Mouse (Mus musculus) midbrain, postnatal 0 days (tissue): ENCODE data around the gene Dclre1c. TPM values are rescaled to one million over a fixed set of nuclear protein-coding genes. Genes with fewer than 3 reads are reported as not detected.
A peak's percentile ranks its signal among the peaks of the same experiment; 100 is the strongest.

ENCODE experiments used
- ATAC-seq: fragments of 200-750 bp; cut with Nextera tagmentation; 2 replicates; pipeline ENCODE4 v1.8.0; 2017; ENCODE audit warnings: moderate number of reproducible peaks, mild to moderate bottlenecking, moderate TSS enrichment, moderate library complexity; ENCODE audit not compliant: low FRiP score
- DNase-seq: peaks from one replicate; pipeline ENCODE4 v3.0.0-alpha.2; 2015; ENCODE audit warnings: low spot score
- H3K27ac ChIP-seq: fragments of 300-500 bp; sonication (generic); 2 replicates; pipeline ENCODE4 v1.5.1; 2014; ENCODE audit warnings: low read depth, mild to moderate bottlenecking, low read length, mixed read lengths
- H3K27me3 ChIP-seq: fragments of 300-500 bp; sonication (generic); 2 replicates; pipeline ENCODE4 v1.6.1; 2014; ENCODE audit warnings: low read length, control low read depth, mixed read lengths; ENCODE audit not compliant: insufficient read depth
- H3K36me3 ChIP-seq: fragments of 300-500 bp; sonication (generic); 2 replicates; pipeline ENCODE4 v1.6.1; 2014; ENCODE audit warnings: low read length, control low read depth, mixed read lengths; ENCODE audit not compliant: insufficient read depth
- H3K4me1 ChIP-seq: fragments of 300-500 bp; sonication (generic); 2 replicates; pipeline ENCODE4 v1.6.1; 2014; ENCODE audit warnings: mild to moderate bottlenecking, control low read depth, antibody characterized with exemption, low read length, mixed read lengths; ENCODE audit not compliant: insufficient read depth
- H3K4me2 ChIP-seq: fragments of 300-500 bp; sonication (generic); 2 replicates; pipeline ENCODE4 v1.6.1; 2014; ENCODE audit warnings: low read depth, mild to moderate bottlenecking, low read length, mixed read lengths; ENCODE audit not compliant: poor library complexity, severe bottlenecking
- H3K4me3 ChIP-seq: fragments of 300-500 bp; sonication (generic); 2 replicates; pipeline ENCODE4 v1.5.1; 2014; ENCODE audit warnings: low read depth, mild to moderate bottlenecking, low read length, moderate library complexity
- H3K9ac ChIP-seq: fragments of 300-500 bp; sonication (generic); replicated peaks from 2 replicates; pipeline ENCODE4 v1.6.1; 2014; ENCODE audit warnings: mild to moderate bottlenecking, low read length, moderate library complexity, mixed read lengths; ENCODE audit not compliant: poor library complexity, severe bottlenecking
- H3K9me3 ChIP-seq: fragments of 300-500 bp; sonication (generic); 2 replicates; pipeline ENCODE4 v1.6.1; 2016; ENCODE audit warnings: low read length, control low read depth
- CTCF ChIP-seq: IDR thresholded peaks from 2 replicates; pipeline ENCODE4 v1.5.1; 2016; ENCODE audit warnings: antibody characterized with exemption, mild to moderate bottlenecking
- WGBS: fragments of 180-500 bp; shearing (Covaris S2); extraction: QIAGEN DNeasy Blood & Tissue Kit; methylation state at CpG from one replicate; pipeline ENCODE4 v1.1.7; 2014; 5-methylcytosine and 5-hydroxymethylcytosine counted together
- polyA plus RNA-seq: library from polyadenylated mRNA; unstranded; fragments of >200 nt; fragmentation: Nextera tagmentation; extraction: Ambion mirVana; gene quantifications from 2 replicates; pipeline ENCODE4 v1.2.1, GENCODE M21; 2015
- total RNA-seq: library from RNA; depleted of rRNA; stranded (reverse); fragments of >200 nt; gene quantifications from 2 replicates; pipeline ENCODE4 v1.2.3, GENCODE M21; 2014

Dclre1c gene
- total and polyA plus RNA-seq, 2 experiments from 2014 or later, result 6.6 to 6.8 TPM

GRCm38 (mm10) chr2:3414241-3414640 is 9.7 kb upstream of the Dclre1c start:
- peak; percentile 79 for TF ChIP-seq CTCF
- no peaks in the 10 kb centered on the region for H3K27me3 ChIP-seq
- H3K27ac ChIP-seq, result no peak overlapping the region
- H3K4me1 ChIP-seq, result no peaks in the 10 kb centered on the region
- ATAC-seq (no peak), DNase-seq (peak; percentile 68)
- H3K36me3 ChIP-seq, result no peaks in the 10 kb centered on the region
- no peak overlapping the region for H3K4me2 ChIP-seq
- 30% methylated on average over 4 of the region's 4 CpGs for WGBS
- no peaks in the 10 kb centered on the region for H3K9me3 ChIP-seq
- H3K4me3 ChIP-seq, result no peak overlapping the region
- H3K9ac ChIP-seq, result no peak overlapping the region

- Histone ChIP-seq H3K27me3 (no peaks in the 10 kb centered on the region), H3K27ac (no peak overlapping the region), H3K4me3 (no peak overlapping the region), H3K9ac (no peak overlapping the region), H3K4me2 (no peak overlapping the region), H3K9me3 (no peaks in the 10 kb centered on the region), H3K4me1 (no peaks in the 10 kb centered on the region), H3K36me3 (no peaks in the 10 kb centered on the region)
- no peak for TF ChIP-seq CTCF
- no peak for ATAC-seq
- 58% methylated on average over 1 of the region's 1 CpGs for WGBS
- no peak for DNase-seq
These were observed 8.3 kb upstream of the Dclre1c start for GRCm38 (mm10) chr2:3415676-3416075.

GRCm38 (mm10) chr2:3418883-3419431 is 5.0 kb upstream of the Dclre1c start:
- DNase-seq, result peak; percentile 94
- TF ChIP-seq CTCF, result peak; percentile 5; the same call in 1 of the 2 replicates
- 1% methylated on average over 38 of the region's 38 CpGs for WGBS
- ATAC-seq, result peak; percentile 92
- Histone ChIP-seq H3K4me3 (peak overlapping the region; percentile 57), H3K9me3 (no peaks in the 10 kb centered on the region), H3K27me3 (no peaks in the 10 kb centered on the region), H3K9ac (peak overlapping the region; percentile 52), H3K36me3 (no peaks in the 10 kb centered on the region), H3K4me2 (peak overlapping the region; percentile 66), H3K27ac (no peak overlapping the region), H3K4me1 (no peaks in the 10 kb centered on the region)

GRCm38 (mm10) chr2:3420157-3420556 is 3.8 kb upstream of the Dclre1c start:
- H3K4me3 ChIP-seq, result no peak overlapping the region
- H3K27ac ChIP-seq, result no peak overlapping the region
- ATAC-seq, result no peak
- no peaks in the 10 kb centered on the region for H3K4me1 ChIP-seq
- H3K9me3 ChIP-seq, result no peaks in the 10 kb centered on the region
- H3K9ac ChIP-seq, result no peak overlapping the region
- no peaks in the 10 kb centered on the region for H3K36me3 ChIP-seq
- H3K4me2 ChIP-seq, result no peak overlapping the region
- no peak for TF ChIP-seq CTCF
- peak; percentile 59 for DNase-seq
- 41% methylated on average over 4 of the region's 4 CpGs for WGBS
- H3K27me3 ChIP-seq, result no peaks in the 10 kb centered on the region

- ATAC-seq, result no peak
- WGBS, result 74% methylated on average over 3 of the region's 3 CpGs
- H3K9ac ChIP-seq, result no peak within 1 kb of the TSS
- no peaks in the 10 kb centered on the region for H3K4me1 ChIP-seq
- H3K36me3 ChIP-seq, result no peaks in the 10 kb centered on the region
- H3K4me3 ChIP-seq, result peak within 1 kb of the TSS; percentile 74
- DNase-seq, result no peak
- H3K9me3 ChIP-seq, result no peaks in the 10 kb centered on the region
- no peak within 1 kb of the TSS for H3K27ac ChIP-seq
- H3K4me2 ChIP-seq, result peak within 1 kb of the TSS; percentile 93; the same call in 1 of the 2 replicates
- no peak for TF ChIP-seq CTCF
- H3K27me3 ChIP-seq, result no peaks in the 10 kb centered on the region
These were observed 1.4 kb upstream of the Dclre1c start, which contains the start of gene Meig1 for GRCm38 (mm10) chr2:3422548-3422947. Gene Meig1, minus strand, starts transcription at chr2:3422648.

GRCm38 (mm10) chr2:3424579-3424910 is 614 bp downstream of the Dclre1c start:
- no peaks in the 10 kb centered on the region for H3K27me3 ChIP-seq
- H3K9me3 ChIP-seq, result no peaks in the 10 kb centered on the region
- ATAC-seq (peak; percentile 1; the same call in 1 of the 2 replicates), DNase-seq (no peak)
- no peak for TF ChIP-seq CTCF
- WGBS, result 8% methylated on average over 9 of the region's 10 CpGs
- H3K4me2 ChIP-seq, result peak overlapping the region; percentile 93
- peak overlapping the region; percentile 64 for H3K9ac ChIP-seq
- no peaks in the 10 kb centered on the region for H3K4me1 ChIP-seq
- H3K27ac ChIP-seq, result 0 out of 2 replicates have a peak overlapping the region, but pooled peaks have one; percentile 9
- peak overlapping the region; percentile 74 for H3K4me3 ChIP-seq
- no peaks in the 10 kb centered on the region; the same call in 1 of the 2 replicates for H3K36me3 ChIP-seq
